Mouse (Mus musculus) adrenal gland, postnatal 10 days (tissue): ENCODE measurements around the gene Tas2r121. TPM values are rescaled to one million over a fixed set of nuclear protein-coding genes. Genes with fewer than 3 reads are reported as not detected.

ENCODE experiments used
- DNase-seq: peaks from one replicate; pipeline ENCODE4 v3.0.0; 2021; ENCODE audit warnings: mixed read lengths
- long read RNA-seq, 2 experiments: library from polyadenylated mRNA; stranded (forward); transcript quantifications; one replicate each; pipeline ENCODE4 v2.0.0; 2021
- total RNA-seq, 2 experiments: library from RNA; stranded (reverse); gene quantifications; 2 replicates each; pipeline ENCODE4 v1.2.3; 2021

Gene Tas2r121
- not detected for total RNA-seq
- long read RNA-seq, experiment 1, result 0 reads
- long read RNA-seq, experiment 2, result 0 reads

DNA sequence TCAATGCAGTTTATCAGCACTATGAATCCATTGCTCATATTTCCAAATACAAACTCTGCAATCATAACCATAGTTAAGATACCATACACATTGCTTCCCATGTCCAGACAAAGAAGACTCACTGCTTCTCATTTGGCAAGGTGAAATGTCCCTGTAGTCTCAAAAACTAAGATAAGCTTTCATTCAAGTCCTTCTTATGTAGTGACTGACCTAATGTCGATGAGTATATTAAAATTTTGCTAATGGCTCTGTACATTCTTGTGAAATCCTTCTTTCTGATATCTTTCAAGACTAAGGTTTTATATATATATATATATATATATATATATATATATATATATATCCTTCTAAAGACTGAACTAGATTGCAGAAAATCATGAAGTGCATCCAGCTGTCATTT lies at the start of gene Tas2r121:
Tas2r121 (minus strand) TSS at position 101 of the 400 bp plus-strand sequence.
- no peak for DNase-seq

- no peak for DNase-seq
These were observed 49.4 kb upstream of the Tas2r121 start for GRCm38 (mm10) chr6:132750206-132750605.

DNA sequence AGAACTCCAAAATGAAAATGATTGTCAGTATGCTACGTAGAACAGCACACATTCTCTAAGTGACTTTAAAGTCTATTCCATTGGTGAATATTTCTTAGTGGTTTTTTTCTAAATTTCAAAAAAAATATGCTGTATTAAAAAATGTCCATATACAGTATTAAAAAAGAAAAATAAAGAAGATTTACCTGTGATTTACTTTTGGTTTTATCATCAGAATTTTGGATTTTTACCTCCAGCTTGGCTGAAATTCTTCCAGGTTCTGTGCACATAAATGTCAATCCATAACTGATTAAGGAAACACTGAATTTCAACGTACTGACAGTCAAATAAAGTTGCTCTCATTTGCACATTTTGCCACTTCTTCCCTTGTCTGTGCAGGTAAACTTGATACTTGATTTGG lies 37.1 kb upstream of the Tas2r121 start, which contains the start of gene Tas2r115:
Tas2r115 (minus strand) TSS at position 101 of the 400 bp plus-strand sequence.
- no peak for DNase-seq

GRCm38 (mm10) chr6:132711828-132712227 lies 11.0 kb upstream of the Tas2r121 start, which contains the start of gene Tas2r122:
Tas2r122 (minus strand) TSS chr6:132711928.
- DNase-seq, result no peak

- peak; percentile 13 for DNase-seq
These were observed 9.2 kb downstream of the Tas2r121 start for GRCm38 (mm10) chr6:132691596-132691995.

DNA sequence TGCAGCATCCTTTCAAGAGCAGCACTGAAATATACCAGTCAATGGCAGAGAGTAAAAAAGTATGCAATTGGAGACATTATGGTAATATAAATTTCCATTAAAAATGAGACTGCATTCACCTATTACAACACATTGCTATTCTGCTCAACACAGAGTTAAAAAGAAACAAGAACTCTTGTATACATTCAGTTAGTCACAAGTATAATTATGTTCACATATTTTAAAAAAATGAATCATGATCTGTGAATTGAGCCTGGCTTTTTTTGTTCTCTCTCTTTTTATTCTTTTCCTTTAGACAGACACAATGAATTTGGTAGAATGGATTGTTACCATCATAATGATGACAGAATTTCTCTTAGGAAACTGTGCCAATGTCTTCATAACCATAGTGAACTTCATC lies 44.2 kb downstream of the Tas2r121 start, which contains the start of gene Tas2r120:
Tas2r120 (plus strand) TSS at position 301 of the 400 bp plus-strand sequence.
- no peak for DNase-seq

DNA sequence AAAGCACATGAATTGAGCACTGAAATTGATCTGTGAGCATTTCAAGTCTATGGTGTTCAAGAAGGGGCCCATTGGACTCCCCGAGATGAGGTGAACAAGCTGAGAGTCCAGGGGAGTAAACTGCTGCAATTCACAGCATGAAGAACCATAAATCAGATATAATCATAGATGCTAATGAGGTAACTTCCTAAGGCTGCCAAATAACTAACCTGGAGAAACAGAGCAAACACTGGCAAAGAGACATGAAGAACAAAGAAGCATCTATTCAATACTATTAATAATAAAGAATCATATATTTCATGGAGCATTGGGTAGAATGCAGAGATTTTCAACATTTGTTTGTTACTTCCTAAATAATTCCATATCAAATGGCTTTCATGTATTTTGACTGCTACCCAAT lies 49.4 kb downstream of the Tas2r121 start, which contains the start of gene A630073D07Rik:
A630073D07Rik (minus strand) TSS at position 101 of the 400 bp plus-strand sequence.
- no peak for DNase-seq

Other genes with a start within 250 kb of the Tas2r121 start
- gene Prh1, start 131.2 kb downstream of the Tas2r121 start, total RNA-seq, result not detected
- gene Prp2, start 105.1 kb downstream of the Tas2r121 start, total RNA-seq, result not detected
- not detected for gene A630073D07Rik, start 49.5 kb downstream of the Tas2r121 start, total RNA-seq
- not detected for gene Tas2r120, start 44.1 kb downstream of the Tas2r121 start, total RNA-seq
- gene Tas2r122, start 10.9 kb upstream of the Tas2r121 start, total RNA-seq, result not detected
- not detected for gene Tas2r115, start 37.0 kb upstream of the Tas2r121 start, total RNA-seq
- gene Tas2r124, start 53.7 kb upstream of the Tas2r121 start, total RNA-seq, result not detected
- gene Tas2r102, start 61.1 kb upstream of the Tas2r121 start, total RNA-seq, result not detected
- gene Tas2r136, start 77.2 kb upstream of the Tas2r121 start, total RNA-seq, result not detected
- not detected for gene Tas2r117, start 101.8 kb upstream of the Tas2r121 start, total RNA-seq
- gene Tas2r123, start 146.1 kb upstream of the Tas2r121 start, total RNA-seq, result not detected
- not detected for gene Tas2r116, start 154.4 kb upstream of the Tas2r121 start, total RNA-seq
- gene Tas2r110, start 167.0 kb upstream of the Tas2r121 start, total RNA-seq, result not detected
- not detected for gene Tas2r113, start 192.0 kb upstream of the Tas2r121 start, total RNA-seq
- gene Tas2r125, start 208.6 kb upstream of the Tas2r121 start, total RNA-seq, result not detected